9 mouse cellular contexts compared by ENCODE assay signal in the genomic region with DNA sequence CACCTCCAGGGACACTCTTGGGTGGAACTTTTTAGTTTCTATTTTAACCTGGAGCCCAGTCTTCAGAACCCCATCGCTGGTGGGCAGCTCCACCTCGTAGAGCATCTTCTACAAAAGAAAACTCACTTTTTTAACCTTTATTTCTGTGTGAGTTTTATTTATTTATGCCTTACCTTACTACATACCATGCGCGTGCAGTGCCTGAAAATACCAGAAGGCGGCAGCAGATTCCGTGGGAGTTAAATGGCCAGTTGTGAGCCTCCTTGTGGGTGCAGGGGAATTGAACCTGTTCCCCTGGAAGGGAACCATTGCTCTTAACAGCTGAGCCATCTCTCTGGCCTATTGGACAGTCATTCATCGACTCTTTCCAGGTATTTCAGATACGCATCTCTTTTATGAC. TPM values are rescaled to one million over a fixed set of nuclear protein-coding genes. Genes with fewer than 3 reads are reported as not detected.
A peak's percentile ranks its signal among the peaks of the same experiment; 100 is the strongest.
DNase-seq lines count a peak whose midpoint lies in the region; ATAC-seq and TF ChIP-seq lines count a peak whose summit lies in the region.
"Had no signal": no experiment of that assay in that cellular context is flagged by ENCODE, and none has a peak within 500 bp of the region (broad histone marks: within the 10 kb centered on the region; RNA-seq: fewer than 3 reads in every experiment).

No protein-coding gene starts in this region.

- no peaks in the 10 kb centered on the region for H3K9me3 ChIP-seq in intestine, postnatal 0 days (ENCODE audit: control insufficient read depth)
- H3K9me3 ChIP-seq in intestine, embryonic 16.5 days (ENCODE audit: control insufficient read depth, low read length), result no peaks in the 10 kb centered on the region
- no peaks in the 10 kb centered on the region for H3K9me3 ChIP-seq in limb, embryonic 10.5 days (replicated peaks)

- TF ChIP-seq CTCF in intestine, postnatal 0 days (IDR thresholded peaks at IDR 0.05; ENCODE audit: low read depth), result peak; percentile 81

- H3K4me2 ChIP-seq in intestine, postnatal 0 days (replicated peaks; ENCODE audit: low read depth), result no peak overlapping the region
- no peak overlapping the region for H3K4me2 ChIP-seq in intestine, embryonic 16.5 days (ENCODE audit: low read depth, low read length)

- no peak for ATAC-seq in intestine, postnatal 0 days
- ATAC-seq in intestine, embryonic 16.5 days, result no peak

- 33% methylated on average over 8 of the region's 8 CpGs for whole genome bisulfite sequencing in intestine, postnatal 0 days
- WGBS in intestine, embryonic 16.5 days, result 42% methylated on average over 8 of the region's 8 CpGs
- WGBS in limb, embryonic 10.5 days, result 36% methylated on average over 8 of the region's 8 CpGs

- H3K4me1 ChIP-seq in intestine, postnatal 0 days (replicated peaks; ENCODE audit: control insufficient read depth, insufficient read depth, low read length), result no peaks in the 10 kb centered on the region
- H3K4me1 ChIP-seq in intestine, embryonic 16.5 days (ENCODE audit: control insufficient read depth, insufficient read depth, low read length), result no peaks in the 10 kb centered on the region
- no peaks in the 10 kb centered on the region for H3K4me1 ChIP-seq in limb, embryonic 10.5 days

- intact Hi-C loops in heart, postnatal 36 days (cut with DNase I), result loop anchor here (1.0 to 2.0 kb wide), 3 partner anchors 62 to 118 kb away; no protein-coding TSS in a partner anchor

- H3K27ac ChIP-seq in intestine, postnatal 0 days (ENCODE audit: low read depth, low read length), result no peak overlapping the region
- no peak overlapping the region for H3K27ac ChIP-seq in intestine, embryonic 16.5 days (ENCODE audit: low read length)
- no peak overlapping the region for H3K27ac ChIP-seq in limb, embryonic 10.5 days

- peak; percentile 68 for DNase-seq in T-cell, adult 2 months (ENCODE audit: low spot score)
- DNase-seq in cerebellum, postnatal 14 days, result peak; percentile 81 to 87
- peak; percentile 73 to 84 for DNase-seq in heart, postnatal 36 days
- DNase-seq in limb, embryonic 10.5 days (ENCODE audit: low spot score), result peak; percentile 67
- DNase-seq in ovary, postnatal 10 days (ENCODE audit: low spot score), result peak; percentile 35
- DNase-seq in thymus, postnatal 25 days, result peak; percentile 82

- no peaks in the 10 kb centered on the region for H3K27me3 ChIP-seq in intestine, postnatal 0 days (replicated peaks; ENCODE audit: control insufficient read depth, insufficient read depth, low read length)
- no peaks in the 10 kb centered on the region for H3K27me3 ChIP-seq in intestine, embryonic 16.5 days (replicated peaks; ENCODE audit: control insufficient read depth, insufficient read depth, low read length)
- H3K27me3 ChIP-seq in limb, embryonic 10.5 days (ENCODE audit: low read depth, poor library complexity, severe bottlenecking), result no peaks in the 10 kb centered on the region

- no peak overlapping the region for H3K9ac ChIP-seq in intestine, postnatal 0 days (ENCODE audit: low read depth, low read length)
- H3K9ac ChIP-seq in intestine, embryonic 16.5 days (ENCODE audit: low read depth, low read length), result no peak overlapping the region

- H3K36me3 ChIP-seq in intestine, postnatal 0 days (ENCODE audit: control insufficient read depth, insufficient read depth), result no peaks in the 10 kb centered on the region
- H3K36me3 ChIP-seq in intestine, embryonic 16.5 days (ENCODE audit: control insufficient read depth, insufficient read depth, low read length), result no peaks in the 10 kb centered on the region
- no peaks in the 10 kb centered on the region for H3K36me3 ChIP-seq in limb, embryonic 10.5 days

- H3K4me3 ChIP-seq in intestine, postnatal 0 days (ENCODE audit: low read depth, low read length), result no peak overlapping the region
- no peak overlapping the region for H3K4me3 ChIP-seq in intestine, embryonic 16.5 days (ENCODE audit: low read length)
- H3K4me3 ChIP-seq in limb, embryonic 10.5 days, result no peak overlapping the region
- H3K4me3 ChIP-seq: myocyte had no signal

RNA-seq across cellular contexts. Expression of gene C1s2, which starts 5.1 kb away (rescaled TPM):
- polyA plus RNA-seq in intestine, postnatal 0 days (2015; fragmentation: Nextera tagmentation; extraction: Ambion mirVana), result not detected in 2 replicates
- 0.06 TPM in 1 of 2 replicates, not detected in the other for polyA plus RNA-seq in intestine, embryonic 16.5 days (2015; fragmentation: Nextera tagmentation; extraction: Ambion mirVana)
- under 1 TPM; 0.53 to 0.57 TPM for total RNA-seq in heart, postnatal 36 days (2021)
- polyA plus RNA-seq in limb, embryonic 10.5 days (2016; fragmentation: Nextera tagmentation; extraction: Ambion mirVana), result not detected in 2 replicates

RNA-seq across cellular contexts. Expression of gene Lpcat3, which starts 21.8 kb away (rescaled TPM):
- polyA plus RNA-seq in intestine, postnatal 0 days (2015; fragmentation: Nextera tagmentation; extraction: Ambion mirVana), result 209 and 212 TPM in 2 replicates
- 195 and 219 TPM in 2 replicates for polyA plus RNA-seq in intestine, embryonic 16.5 days (2015; fragmentation: Nextera tagmentation; extraction: Ambion mirVana)
- 10 to 100 TPM; 51.6 TPM for total RNA-seq in heart, postnatal 36 days (2021)
- polyA plus RNA-seq in limb, embryonic 10.5 days (2016; fragmentation: Nextera tagmentation; extraction: Ambion mirVana), result 37.3 and 45.7 TPM in 2 replicates
